Mouse (Mus musculus) neutrophil, adult 5-6 weeks (primary cell): Measurements from ENCODE around the gene Soga3. TPM values are rescaled to one million over a fixed set of nuclear protein-coding genes. Genes with fewer than 3 reads are reported as not detected.

Experiments used
- ATAC-seq: fragments of 151-379, 151-347 bp; 2 replicates; pipeline ENCODE4 v1.8.0; 2017; ENCODE audit warnings: mild to moderate bottlenecking, moderate TSS enrichment; ENCODE audit not compliant: insufficient number of reproducible peaks, poor library complexity, low FRiP score, severe bottlenecking; ENCODE audit errors: extremely low read depth
- total RNA-seq: library from RNA; stranded (forward); fragments of 200-1000 nt; gene quantifications from 2 replicates; pipeline ENCODE4 v1.2.3, GENCODE M21; 2017

Soga3 gene
- total RNA-seq: not detected in 2 replicates

DNA sequence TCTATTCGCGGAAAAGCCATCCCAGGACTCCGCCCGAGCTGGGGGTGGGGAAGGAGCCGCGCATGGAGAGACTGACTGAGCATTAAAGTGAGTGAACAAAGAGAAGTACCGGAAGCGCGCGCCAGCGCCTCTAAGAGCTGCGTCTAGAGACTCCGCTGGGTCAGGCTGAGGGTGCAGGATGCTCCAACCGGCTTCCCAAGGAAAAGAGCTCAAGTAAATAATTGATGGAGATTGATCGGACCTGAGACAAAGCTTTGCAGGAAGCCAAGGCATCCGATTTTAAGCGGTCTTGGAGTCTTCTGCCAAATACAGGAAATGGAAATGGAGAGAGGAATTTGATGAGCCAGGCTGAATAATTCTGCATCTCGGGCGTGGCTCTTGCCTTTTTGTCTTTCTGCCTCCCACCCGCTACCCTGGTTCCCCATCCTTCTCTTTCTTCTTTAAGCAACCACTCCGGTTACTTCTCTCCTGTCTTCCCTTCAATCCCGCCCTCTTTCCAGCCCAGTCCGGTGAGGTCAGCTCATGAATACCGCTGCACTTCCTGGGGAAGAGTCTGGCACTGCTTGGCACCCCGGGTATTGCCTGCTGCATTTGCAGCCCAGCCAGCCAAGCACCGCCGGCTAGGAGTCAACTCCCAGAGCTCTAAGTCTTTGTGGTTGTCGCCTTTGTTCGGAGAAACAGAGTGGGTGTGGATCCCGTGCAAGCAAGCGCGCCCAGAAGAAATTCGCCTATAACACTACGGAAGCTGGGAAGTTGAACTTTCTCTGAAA is at the start of gene Soga3:
Gene Soga3, plus strand, starts transcription at position 274 of the 770 bp plus-strand sequence.
- no peak for ATAC-seq

DNA sequence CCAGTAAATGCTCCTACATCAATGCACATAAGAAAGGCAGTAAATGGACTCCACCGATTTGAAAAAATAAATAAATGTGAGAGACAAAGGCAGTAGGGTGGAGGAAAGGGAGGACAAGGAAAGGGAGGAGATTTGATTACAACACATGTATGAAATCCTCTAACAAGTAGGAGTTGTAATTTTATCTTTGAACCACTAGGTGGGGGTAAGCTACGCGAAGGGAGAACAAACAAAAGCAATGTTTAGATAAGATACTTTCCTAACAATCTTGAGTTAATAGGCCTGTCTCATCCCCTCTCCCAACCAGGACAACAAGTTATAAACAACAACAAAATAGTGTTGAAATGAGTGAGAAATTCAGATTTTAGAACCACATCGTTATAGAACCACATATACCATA is 36.7 kb upstream of the Soga3 start:
- ATAC-seq: no peak

DNA sequence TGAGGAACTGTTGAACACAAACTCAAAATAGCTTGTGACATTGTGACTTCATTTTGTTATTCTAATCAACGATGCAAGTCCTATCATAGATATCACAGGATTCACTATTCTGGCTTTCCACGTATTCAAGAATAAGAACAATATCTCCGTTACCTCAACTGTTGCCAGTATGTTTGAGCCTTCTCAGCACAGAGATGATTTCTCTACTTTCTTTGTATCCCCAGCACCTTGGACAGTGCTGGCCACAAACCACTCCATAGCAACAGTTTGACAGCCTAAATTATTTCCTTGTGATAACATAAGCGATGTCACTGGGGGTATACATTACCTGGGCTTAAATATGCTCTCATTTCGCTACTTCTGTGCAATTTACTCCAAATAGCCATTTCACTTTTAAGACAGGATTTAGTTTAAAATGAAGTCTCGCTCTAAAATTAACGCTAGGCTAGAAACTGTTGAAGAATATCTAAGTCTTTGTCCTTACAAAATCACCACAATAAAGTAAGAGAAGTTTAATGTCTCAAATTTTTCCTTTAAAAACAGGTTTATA is 1.0 kb upstream of the Soga3 start:
- no peak for ATAC-seq

DNA sequence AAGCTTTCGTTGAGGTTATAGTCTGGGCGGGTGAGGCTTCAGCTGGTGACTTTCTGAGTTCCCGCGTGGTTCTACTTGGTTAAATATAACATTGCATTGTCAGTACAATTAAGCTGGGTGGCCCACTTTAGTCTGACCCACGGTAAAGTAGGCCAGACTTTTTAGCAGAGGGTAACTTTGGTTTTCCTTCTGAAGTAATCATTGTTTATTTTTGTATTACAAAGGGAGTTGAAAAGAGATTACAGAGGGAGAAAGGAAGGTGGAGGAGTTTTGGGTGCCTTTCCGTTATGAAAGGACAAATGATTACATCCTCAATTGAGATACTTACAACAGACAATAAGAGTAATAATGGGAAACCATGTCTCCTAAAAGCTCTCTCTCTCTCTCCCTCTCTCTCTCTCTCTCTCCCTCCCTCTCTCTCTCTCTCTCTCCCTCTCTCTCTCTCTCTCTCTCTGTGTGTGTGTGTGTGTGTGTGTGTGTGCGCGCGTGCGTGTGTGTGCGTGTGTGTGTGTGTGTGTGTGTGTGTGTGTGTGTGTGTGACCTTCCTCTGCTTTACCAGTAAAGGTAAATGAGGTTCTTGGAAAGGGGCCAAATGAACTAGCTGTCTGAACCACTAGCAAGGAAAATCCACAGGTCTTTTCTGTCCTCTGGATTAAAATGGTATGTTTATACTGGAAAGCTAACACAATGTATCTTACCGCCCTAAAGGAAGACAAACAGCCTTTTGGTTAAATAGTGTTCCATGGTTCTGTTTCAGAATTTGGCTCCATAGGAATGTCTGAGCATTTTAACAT is 1.2 kb downstream of the Soga3 start:
- ATAC-seq: no peak

DNA sequence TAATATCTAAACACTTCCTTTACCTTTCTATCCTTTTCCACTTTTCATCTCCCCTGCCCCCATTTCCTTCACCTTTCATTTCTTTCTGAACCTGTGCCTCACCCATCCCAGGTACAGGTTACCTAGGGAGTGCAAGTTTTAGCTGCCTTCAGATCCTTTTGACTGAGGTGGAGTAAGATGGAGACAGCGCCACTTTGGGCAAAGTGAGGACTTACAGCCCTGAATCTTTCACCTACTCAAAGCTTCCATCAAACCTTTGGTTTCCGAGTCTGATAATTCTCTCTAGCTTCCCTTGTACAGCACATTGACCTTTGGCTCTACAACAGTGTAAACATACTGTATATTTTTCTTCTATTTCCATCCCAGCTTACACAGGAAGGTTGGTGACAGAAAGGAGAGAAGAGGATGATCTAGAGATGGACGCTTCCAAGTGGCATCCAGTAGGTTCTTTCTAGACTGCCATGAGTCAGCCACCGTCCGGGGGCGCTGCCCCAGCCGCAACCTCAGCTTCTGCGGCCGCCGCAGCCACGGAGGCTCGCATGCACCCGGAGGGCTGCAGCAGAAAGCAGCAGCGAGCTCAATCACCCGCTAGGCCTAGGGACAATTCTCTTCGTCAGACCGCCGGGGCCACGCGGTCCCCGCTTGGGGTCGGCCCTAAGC is 2.7 kb downstream of the Soga3 start:
- ATAC-seq: no peak

DNA sequence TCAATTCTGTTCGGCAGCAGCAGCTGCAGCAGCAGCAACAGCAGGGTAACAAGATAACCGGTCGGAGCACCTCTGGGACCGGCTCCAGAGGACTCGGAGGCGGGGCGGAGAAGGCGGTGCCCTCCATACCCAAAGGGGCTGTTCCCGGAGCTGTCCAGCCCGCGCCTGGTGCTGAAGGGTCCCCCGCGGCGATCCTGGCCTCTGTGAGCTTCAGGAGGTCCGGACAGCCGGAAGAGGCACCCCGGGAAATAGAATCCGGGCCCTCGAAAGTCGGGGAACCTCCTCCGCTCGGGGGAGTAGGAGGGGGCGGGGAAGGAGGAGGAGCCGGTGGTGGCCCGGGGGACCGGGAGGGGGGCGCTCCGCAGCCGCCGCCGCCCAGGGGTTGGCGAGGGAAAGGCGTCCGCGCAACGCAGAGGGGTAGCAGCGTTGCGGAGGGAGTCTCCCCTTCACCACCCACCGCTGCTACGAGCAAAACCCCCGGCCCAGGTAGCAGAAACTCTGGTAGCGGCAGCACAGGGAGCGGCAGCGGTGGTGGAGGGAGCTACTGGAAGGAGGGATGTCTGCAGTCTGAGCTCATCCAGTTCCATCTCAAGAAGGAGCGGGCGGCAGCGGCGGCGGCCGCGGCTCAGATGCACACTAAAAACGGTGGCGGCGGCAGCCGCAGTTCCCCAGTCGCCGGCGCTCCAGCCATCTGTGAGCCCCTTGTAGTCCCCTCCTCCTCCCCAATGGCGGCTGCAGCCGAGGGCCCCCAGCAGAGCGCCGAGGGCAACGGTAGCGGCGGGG is 3.4 kb downstream of the Soga3 start:
- ATAC-seq: no peak

DNA sequence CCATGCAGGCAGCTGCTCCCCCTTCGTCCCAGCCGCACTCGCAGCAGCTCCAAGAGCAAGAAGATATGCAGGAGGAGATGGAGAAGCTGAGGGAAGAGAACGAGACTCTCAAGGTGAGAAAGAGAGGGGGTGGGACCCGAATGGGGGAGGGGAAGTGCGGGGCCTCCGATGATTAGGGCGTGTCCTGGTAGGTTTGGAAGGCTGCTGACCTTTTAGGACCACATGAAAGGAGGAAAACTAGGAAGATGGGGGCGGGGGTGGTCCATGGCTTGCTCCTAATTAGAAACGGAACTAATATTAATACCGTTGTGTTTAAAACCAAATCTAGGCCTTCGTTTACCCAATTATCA is 4.0 kb downstream of the Soga3 start:
- ATAC-seq: no peak

DNA sequence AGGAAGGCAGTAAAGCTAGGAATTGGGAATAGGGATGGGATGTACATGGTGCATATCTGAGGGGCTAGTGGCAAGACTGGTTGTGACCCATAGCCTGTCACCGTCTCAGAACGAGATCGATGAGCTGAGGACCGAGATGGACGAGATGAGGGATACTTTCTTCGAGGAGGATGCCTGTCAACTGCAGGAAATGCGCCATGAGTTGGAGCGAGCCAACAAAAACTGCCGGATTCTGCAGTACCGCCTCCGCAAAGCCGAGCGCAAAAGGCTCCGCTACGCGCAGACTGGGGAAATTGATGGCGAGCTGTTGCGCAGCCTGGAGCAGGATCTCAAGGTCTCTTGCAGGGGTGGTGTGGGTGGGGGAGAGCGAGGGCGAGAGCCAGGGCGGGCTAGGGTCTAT is 4.4 kb downstream of the Soga3 start:
- ATAC-seq: no peak

DNA sequence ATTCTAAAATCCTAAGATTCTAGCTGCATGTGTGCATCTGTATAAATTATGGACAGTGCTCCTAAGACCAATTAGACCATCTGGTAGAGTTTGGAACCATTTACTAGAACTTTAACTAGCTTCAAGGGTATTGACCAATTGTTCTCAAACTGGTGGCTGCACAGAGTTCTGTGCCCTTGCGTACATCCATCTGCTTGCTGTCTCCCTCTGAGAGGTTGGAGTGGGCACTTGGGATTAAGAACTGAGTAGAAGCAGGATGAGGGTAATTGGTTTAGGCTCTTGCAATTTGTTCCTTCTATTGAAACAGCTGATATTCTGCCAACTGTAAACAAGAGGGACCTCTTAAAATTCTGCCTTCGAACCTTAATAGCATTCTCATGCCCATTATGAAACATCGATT is 11.7 kb downstream of the Soga3 start:
- ATAC-seq: no peak

DNA sequence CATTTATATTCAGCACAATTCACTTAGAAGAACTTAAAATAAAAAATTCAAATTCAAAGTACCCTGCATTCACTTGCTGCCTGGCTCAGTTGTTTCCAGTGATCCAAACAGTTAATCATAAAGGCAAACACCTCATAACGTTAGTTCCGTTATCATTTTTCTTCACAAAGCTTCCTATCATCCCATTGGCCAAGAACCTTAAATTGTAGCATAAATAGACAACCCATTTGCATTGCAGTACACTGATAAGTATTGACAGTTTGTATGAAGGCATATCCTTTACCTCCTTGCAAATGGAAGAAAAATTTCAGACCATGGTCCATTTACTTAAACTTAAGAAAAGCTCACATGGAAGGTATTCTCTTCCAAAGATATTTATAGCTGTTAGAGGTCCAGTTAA is 18.0 kb downstream of the Soga3 start:
- ATAC-seq: no peak

DNA sequence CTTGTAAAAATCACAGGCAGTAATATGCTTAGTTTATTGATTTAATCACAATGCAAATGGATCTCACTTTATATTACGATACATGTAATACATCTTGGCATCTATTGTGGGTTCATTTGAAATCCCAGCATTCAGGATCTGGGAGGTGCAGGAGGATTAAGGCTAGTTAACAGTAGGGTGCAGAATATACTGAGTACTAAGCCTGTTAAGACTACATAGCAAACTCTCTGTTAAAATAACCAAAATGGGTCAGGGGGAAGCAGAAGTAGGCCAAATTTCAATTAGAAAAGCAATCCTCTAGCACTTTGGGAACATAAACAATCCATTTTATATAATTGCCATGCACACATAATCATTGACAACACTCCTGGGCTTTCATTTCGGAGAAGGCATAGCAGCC is 30.1 kb downstream of the Soga3 start:
- no peak for ATAC-seq

DNA sequence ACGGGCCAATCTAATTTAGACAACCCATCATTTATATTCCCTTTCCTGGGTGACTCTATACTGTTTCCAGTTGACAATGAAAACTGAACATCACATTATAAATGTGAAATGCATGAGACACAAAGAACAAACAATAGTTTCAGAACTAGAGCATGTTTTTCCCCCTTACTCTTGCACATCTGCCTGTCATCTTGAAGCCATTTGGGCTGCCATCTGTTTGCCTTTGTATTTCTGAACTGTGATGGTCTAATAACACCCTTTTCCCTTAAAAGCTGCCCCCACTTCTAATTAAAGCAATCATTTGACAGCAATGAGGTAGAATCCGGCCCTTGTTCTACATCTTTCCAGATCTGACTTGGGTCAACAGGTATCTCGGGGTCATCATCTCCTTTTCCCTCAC is 32.0 kb downstream of the Soga3 start:
- ATAC-seq: no peak

DNA sequence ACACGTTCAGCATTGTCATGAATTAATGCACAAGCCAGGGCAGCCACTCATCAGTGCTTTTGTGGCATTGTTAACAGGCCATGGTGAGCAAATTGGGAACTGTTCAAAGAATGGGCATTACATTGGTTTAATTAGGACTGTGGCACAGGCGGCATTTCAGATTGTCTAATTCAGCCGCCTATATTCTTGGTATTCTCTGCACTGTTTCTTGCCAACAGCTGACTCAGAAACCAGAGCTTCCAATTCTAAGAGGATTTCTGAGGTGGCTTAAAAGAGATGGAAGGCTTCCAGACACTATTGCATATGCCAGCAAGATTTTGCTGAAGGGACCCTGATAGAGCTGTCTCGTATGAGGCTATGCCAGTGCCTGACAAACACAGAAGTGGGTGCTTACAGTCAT is 33.2 kb downstream of the Soga3 start:
- no peak for ATAC-seq

DNA sequence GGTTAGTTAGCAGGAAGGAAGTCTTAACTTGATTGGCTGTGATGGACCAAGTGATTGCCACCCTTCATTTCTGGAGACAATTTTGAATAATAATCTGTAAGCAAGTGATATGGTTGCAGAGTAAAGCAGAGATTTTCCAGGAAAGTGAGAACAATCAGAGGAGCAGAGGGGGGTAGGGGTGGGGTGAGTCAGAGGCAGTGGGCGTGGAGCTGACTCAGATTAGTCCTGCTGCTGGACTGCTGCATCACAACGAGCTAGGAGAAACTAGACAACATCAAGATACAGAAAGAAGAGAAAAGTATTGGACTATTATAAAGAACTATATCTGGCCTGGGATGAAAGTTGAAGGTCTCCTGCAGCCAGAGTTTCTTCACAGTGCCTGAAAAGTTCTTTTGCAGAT is 34.4 kb downstream of the Soga3 start:
- no peak for ATAC-seq

DNA sequence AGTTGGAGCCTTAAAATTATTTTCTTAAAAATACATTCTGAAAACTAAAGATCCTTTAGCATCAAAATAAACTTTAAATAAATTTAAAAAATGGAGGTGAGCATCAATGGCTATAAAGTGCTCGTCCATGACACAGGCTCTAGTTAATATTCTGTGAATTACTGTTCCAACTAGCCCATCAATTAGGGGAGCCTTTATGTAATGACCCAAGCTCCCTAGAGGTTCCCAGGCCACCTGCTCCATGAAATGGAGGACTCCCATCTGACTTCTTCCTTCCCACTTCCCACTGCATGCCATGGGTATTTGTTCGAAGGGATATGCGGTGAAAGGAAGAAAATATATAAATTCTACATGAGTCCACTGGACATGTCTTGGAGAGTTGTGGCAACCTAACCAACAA is 36.6 kb downstream of the Soga3 start:
- no peak for ATAC-seq

DNA sequence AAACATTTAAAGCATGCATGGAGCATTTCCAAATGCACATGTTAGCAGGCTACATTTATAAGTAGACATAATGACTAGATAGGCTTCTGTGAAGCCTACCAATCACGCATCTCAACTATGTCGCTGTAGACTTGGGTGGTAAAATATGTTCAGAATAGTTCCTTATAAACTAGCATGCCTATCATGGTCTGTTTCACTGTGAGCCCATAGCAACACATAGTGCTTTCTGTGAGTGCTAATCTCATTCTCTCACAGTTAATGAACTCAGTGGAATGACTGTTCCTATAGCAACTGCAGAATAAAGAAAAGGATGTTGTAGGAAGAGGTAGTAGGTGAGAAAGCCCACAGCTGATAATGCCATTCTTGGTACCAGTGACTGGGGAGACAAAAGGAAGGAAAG is 37.4 kb downstream of the Soga3 start:
- ATAC-seq: no peak

DNA sequence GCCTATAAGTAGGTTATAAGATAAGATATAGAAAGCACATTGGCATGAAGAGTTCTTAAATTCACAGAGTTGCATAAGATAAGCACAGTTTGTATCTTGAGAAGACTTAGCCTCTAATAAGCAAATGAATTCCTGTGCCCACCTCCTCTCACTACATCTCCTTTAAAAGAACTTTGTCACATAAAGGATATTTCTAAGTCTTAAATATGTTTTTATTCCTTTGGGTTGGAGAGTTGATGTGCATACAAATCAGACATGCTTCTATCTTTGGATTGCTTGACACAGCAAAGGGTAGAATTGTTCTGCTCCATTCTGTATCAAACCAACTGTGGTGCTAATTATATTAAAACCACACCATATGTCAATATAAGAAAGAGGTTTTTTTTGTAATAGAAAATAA is 50.1 kb downstream of the Soga3 start:
- no peak for ATAC-seq

DNA sequence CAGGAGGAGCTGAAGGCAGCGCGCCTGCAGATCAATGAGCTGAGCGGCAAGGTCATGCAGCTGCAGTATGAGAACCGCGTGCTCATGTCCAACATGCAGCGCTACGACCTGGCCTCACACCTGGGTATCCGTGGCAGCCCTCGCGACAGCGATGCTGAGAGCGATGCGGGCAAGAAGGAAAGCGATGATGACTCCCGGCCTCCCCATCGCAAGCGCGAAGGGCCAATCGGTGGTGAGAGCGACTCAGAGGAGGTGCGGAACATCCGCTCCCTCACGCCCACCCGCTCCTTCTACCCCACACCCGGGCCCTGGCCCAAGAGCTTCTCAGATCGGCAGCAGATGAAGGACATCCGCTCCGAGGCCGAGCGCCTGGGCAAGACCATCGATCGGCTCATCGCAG is 53.2 kb downstream of the Soga3 start:
- no peak for ATAC-seq

DNA sequence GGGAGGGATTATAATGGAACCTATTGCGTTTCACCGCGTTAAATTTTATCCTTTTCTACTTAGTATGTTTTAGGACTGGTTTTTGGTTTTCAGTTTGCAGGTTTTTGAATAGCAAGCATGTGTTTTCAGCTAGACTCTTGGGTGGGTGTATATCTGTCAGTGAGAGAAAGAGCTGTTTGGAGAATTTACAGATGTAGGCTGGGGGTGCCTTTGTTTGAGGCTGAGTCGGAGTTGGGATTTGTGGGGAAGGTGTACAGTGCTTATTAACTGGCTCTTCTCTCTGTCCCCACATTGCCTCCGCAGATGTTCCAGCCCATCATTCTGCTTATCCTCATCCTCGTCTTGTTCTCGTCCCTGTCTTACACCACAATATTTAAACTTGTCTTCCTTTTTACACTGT is 55.0 kb downstream of the Soga3 start, which contains the start of gene Gm49353:
Gene Gm49353, plus strand, starts transcription at position 313 of the 400 bp plus-strand sequence.
- ATAC-seq: no peak
